Mouse (Mus musculus) MEL (cell line): ENCODE results near the gene Actr10.

Experiments used
- CHD1 ChIP-seq: IDR thresholded peaks from 2 replicates; pipeline ENCODE4 v1.6.1; 2012; ENCODE audit warnings: low read depth, mild to moderate bottlenecking, inconsistent platforms, low read length, improper control_type of control experiment
- CTCF ChIP-seq, 3 experiments: IDR thresholded peaks in 2 of 3; conservative IDR thresholded peaks in 1 of 3; 2 replicates each; pipeline ENCODE4 v1.5.1; 2011 to 2012; ENCODE audit warnings: low read length in 3 of 3, low read depth in 2 of 3, mild to moderate bottlenecking in 2 of 3, improper control_type of control experiment in 1 of 3, inconsistent platforms in 1 of 3, mixed read lengths in 1 of 3, moderate library complexity in 1 of 3; ENCODE audit not compliant: control insufficient read depth in 1 of 3, insufficient read depth in 1 of 3, poor library complexity in 1 of 3, severe bottlenecking in 1 of 3
- E2F4 ChIP-seq: IDR thresholded peaks from 2 replicates; pipeline ENCODE4 v1.6.1; 2011; ENCODE audit warnings: low read depth, low read length, improper control_type of control experiment, borderline replicate concordance
- EP300 ChIP-seq, 2 experiments: IDR thresholded peaks; 2 replicates each; pipeline ENCODE4 v1.6.1; 2011; ENCODE audit warnings: improper control_type of control experiment in 2 of 2, low read length in 2 of 2, low read depth in 1 of 2, mild to moderate bottlenecking in 1 of 2
- MAFK ChIP-seq: IDR thresholded peaks from 2 replicates; pipeline ENCODE4 v1.6.1; 2011; ENCODE audit warnings: low read depth, mild to moderate bottlenecking, low read length, improper control_type of control experiment, borderline replicate concordance
- MAZ ChIP-seq: IDR thresholded peaks from 2 replicates; pipeline ENCODE4 v1.6.1; 2012; ENCODE audit warnings: low read depth, mild to moderate bottlenecking, inconsistent platforms, low read length, improper control_type of control experiment
- NRF1 ChIP-seq: IDR thresholded peaks from 2 replicates; pipeline ENCODE4 v1.6.1; 2014; ENCODE audit warnings: low read depth, mild to moderate bottlenecking, inconsistent platforms, low read length, improper control_type of control experiment, moderate library complexity; ENCODE audit not compliant: poor library complexity, insufficient read depth, severe bottlenecking
- POLR2A ChIP-seq, 2 experiments: IDR thresholded peaks; 2 replicates each; pipeline ENCODE4 v1.6.1; 2011 to 2012; ENCODE audit warnings: low read length in 2 of 2, mild to moderate bottlenecking in 2 of 2, control low read depth in 1 of 2, improper control_type of control experiment in 1 of 2, low read depth in 1 of 2, moderate library complexity in 1 of 2; ENCODE audit not compliant: control insufficient read depth in 1 of 2, insufficient read depth in 1 of 2, poor library complexity in 1 of 2
- TAL1 ChIP-seq: IDR thresholded peaks from 2 replicates; pipeline ENCODE4 v1.6.1; 2012; ENCODE audit warnings: mild to moderate bottlenecking, inconsistent platforms, low read length, moderate library complexity, mixed read lengths
- ZC3H11A ChIP-seq: IDR thresholded peaks from 2 replicates; pipeline ENCODE4 v1.6.1; 2012; ENCODE audit warnings: low read depth, mild to moderate bottlenecking, inconsistent platforms, low read length, improper control_type of control experiment
- ZMIZ1 ChIP-seq: IDR thresholded peaks from 2 replicates; pipeline ENCODE4 v1.6.1; 2012; ENCODE audit warnings: low read depth, mild to moderate bottlenecking, inconsistent platforms, low read length, improper control_type of control experiment, moderate library complexity

DNA sequence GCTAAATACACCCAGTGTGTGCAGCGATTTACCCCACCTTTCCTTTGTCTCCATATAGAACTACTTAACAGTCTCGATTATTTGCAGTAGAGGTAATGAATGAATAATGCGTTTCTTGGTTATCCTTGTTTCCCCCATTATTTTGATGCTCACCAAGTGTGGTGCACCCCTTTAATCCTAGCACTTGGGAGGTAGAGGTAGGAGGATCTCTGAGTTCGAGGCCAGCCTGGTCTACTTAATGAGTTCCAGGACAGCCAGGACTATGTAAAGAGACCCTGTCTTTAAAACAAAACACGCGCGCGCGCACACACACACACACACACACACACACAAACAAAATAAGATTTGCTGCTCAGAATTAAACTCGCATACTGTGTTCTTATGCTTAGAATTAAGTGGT lies 37.7 kb downstream of the Actr10 start:
- TF ChIP-seq E2F4 (no peak), NRF1 (no peak), EP300 (IDR thresholded peaks at IDR 0.05; ENCODE audit: low read depth in 1 of 2, low read length in 2 of 2) (no peak), CTCF (IDR thresholded peaks at IDR 0.05 in 2 of 3, conservative IDR thresholded peaks at IDR 0.05 in 1 of 3; ENCODE audit: control insufficient read depth in 1 of 3, insufficient read depth in 1 of 3, low read depth in 2 of 3, low read length in 3 of 3, poor library complexity in 1 of 3, severe bottlenecking in 1 of 3) (no peak), TAL1 (no peak), ZMIZ1 (no peak), POLR2A (IDR thresholded peaks at IDR 0.05; ENCODE audit: control insufficient read depth in 1 of 2, insufficient read depth in 1 of 2, low read depth in 1 of 2, low read length in 2 of 2, poor library complexity in 1 of 2) (no peak), CHD1 (no peak), ZC3H11A (no peak), MAZ (no peak), MAFK (no peak)
